Mouse (Mus musculus) frontal cortex, adult 2 months (tissue): ENCODE results near the gene Akap7. TPM values are rescaled to one million over a fixed set of nuclear protein-coding genes. Genes with fewer than 3 reads are reported as not detected.
A peak's percentile ranks its signal among the peaks of the same experiment; 100 is the strongest.

Experiments used
- DNase-seq, 2 experiments: peaks; one replicate each; pipeline ENCODE4 v3.0.0; 2022; ENCODE audit warnings: low spot score in 1 of 2; ENCODE audit errors: extremely low spot score in 1 of 2
- polyA plus RNA-seq: library from polyadenylated mRNA; depleted of rRNA; stranded (reverse); fragments of >200 nt; gene quantifications from 2 replicates; pipeline ENCODE4 v1.2.3, GENCODE M21; 2012; rRNA removed

The Akap7 gene
- polyA plus RNA-seq = 49.6 and 50.9 TPM in 2 replicates

DNA sequence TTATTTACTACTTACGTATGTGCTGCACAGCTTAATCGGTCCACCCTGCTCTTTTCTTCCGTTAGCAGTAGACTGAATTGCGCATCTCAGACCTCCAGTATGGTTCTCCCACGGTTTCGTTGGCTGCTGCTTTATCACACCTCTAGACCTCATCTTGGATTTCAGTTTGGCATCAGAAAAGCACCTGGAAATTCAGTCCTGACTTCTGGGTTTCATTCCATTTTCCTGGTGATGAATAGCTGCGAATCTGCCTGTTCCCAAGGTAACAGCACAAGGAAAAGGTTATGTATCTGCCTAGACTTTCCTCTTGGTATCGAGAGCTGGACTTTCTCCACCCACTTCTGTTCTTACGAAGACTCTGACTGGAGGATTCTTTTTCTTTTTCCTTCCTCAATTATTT lies at the start of gene Akap7:
Gene Akap7 (minus strand): TSS at position 101 of the 400 bp plus-strand sequence.
- no peak for DNase-seq

DNA sequence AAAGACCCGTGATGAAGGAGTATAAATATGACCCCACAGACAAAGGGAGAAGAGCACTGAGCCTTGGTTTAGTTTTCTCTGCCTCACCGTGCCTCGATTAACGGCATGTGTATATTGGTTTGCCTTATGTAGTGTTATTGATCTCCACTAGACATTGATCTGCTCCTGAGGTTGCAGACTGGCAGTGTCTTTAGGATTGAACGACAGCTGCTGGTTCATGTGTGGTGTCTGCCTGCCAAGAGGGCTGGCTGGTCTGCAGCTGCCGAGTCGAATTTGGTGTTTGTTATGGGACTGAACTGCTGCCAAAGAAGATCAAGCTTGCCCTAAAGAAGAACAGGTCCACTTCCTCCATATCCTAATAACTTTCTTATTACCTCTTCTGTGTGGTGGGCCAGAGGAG lies 46.7 kb upstream of the Akap7 start:
- no peak for DNase-seq

DNA sequence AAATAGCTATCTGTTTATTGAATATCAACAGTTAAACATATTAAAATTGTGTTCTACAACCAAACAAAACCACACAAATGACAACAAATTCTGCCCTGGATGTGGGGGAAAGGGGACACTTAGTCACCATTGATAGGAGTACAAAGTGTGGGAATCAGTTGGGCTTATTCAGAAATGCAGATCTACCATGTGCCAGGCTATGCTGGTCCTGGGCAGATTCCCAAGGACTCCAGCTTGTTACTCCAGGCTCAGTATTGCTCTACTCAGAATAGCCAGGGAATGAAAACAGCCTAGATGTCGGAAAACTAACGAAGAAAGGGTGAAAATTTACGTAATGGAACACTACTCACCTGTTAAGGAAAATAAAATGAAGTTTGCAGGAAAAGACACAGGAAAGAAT lies 46.3 kb upstream of the Akap7 start:
- no peak for DNase-seq

DNA sequence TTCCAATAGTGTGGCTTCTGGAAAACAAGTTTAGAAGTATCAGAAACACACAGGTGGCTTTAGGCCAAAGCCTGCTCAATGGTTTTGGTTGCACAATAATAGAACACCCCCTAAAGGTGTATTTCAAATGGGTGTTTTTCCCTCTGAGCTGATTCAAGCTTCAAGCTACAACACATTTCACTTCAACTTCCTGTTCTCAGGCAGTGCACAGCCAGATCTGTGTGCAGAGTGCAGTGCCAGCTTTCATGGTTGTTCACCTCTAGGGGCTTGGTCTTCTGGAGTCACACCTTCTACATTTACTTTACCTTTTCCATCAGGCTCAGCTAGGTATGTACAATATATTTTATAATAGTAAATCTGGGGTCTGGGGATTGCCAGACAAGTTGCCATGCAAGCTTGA lies 35.1 kb upstream of the Akap7 start:
- no peak for DNase-seq

DNA sequence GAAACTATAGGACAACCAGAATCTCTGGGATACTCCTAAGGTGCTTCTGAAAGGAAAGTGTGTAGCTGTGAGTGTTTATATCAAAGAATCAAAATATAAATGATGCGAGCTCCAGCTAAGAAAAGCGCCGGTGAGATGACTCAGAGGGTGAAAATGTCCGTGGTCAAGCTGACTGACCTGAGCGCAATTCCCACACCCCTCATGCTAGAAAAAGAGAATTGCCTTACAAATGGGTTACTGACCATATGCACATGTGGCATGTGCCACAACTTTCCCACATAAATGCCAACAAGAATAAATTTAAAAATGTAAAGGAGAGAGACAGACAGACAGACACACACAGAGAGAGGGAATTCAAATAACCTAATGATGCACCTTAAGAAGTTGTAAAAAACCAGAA lies 33.0 kb upstream of the Akap7 start:
- no peak for DNase-seq

DNA sequence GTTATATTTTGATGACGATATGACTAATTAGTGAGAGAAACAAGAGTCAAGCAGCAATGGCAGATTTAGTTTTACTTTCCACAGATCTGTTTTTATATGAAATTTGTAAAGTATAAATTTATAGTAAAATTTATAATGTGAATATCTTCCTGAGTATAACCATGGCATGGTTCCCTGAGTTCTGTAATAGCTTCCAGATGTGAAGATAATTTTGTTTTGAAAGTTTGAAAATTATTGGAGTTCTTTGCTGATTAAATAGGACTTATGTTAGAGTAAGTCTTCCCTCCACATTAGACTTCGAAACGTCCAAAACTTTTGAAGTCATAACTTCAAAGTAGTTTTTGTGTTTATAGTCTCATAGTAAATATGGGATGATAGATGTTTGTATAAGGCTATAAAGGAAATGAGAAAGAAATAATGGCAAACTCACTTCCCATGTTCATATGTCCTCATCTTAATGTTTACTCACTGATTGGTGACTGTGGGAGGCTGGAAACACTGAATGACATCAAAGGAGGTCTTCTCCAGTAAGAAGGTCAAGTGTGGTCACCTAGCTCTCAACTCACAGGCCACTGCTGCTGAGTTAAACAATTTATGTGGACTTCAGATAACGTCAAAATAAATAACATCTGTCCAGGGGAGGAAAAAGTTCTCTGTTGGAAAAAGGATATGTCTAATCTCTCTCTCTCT lies 25.9 kb upstream of the Akap7 start:
- no peak for DNase-seq

DNA sequence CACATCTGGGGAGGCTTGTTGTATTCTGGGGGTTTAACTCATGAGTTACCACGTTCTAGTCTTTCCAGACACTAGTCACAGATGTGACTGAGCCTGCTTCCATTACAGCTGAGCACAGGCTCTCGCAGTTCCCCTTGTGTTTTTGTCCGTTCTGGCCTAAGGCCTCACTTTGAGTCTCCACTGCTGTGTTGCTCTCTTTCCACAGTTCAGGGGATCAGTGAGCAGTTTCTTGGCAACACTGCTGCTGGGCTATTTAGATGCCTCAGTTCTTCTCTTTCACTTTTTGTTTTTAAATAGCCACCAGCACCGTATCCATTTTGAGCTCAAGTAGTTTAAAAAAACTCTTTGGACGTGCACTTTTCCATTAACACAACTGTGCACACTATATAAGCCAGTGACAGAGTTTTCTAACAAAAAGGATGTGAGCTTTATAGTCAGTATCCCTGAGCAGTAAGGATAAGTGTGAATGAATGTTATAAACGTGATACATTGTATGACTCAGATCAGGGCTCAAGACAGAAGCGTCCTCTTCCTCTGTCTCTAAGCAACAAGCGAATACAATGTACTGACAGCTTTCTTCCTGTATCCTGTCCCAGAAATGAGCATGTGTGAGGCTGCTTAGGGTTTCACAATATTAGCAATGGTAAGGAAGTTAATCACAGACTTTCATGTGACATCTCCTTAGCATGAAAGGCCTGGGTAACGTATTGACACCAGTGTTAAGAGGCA lies 23.8 kb upstream of the Akap7 start:
- DNase-seq = peak in 1 of 2 experiments; percentile 33

DNA sequence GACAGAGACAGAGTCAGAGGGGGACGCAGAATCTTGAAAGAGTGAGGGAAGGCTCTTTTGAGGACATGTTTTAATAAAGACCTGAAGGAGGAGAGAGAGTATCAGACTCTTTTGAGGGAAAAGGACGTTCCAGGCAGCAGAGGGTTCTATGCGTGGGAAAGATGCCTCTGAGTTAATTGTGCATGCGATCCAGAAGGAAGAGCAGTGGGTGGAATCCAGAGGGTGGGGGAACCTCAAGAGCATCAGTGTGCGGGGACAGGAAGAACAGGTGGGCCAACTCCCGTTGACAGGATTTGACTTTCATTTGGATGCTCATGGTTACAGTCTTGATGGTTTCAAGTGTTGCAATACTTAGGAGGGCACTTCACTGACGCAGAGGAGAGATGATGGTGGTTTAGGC lies 22.4 kb upstream of the Akap7 start:
- DNase-seq = peak in 1 of 2 experiments; percentile 17

DNA sequence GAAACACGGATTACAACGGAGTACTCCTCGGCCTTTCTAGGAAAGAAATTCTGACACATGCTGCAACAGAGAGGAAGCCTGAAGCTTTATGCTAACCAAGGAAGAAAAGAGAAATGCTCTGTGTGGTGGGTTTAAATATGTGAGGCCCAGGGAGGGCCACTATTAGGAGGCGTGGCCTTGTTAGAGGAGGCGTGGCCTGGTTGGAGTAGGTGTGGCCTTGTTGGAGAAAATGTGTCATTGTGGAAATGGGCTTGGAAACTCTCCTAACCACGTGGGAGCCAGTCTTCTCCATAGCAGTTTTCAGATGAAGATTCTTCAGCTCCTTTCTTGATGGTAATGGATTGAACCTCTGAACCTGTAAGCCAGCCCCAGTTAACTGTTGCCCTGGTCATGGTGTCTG lies 19.8 kb upstream of the Akap7 start:
- no peak for DNase-seq

DNA sequence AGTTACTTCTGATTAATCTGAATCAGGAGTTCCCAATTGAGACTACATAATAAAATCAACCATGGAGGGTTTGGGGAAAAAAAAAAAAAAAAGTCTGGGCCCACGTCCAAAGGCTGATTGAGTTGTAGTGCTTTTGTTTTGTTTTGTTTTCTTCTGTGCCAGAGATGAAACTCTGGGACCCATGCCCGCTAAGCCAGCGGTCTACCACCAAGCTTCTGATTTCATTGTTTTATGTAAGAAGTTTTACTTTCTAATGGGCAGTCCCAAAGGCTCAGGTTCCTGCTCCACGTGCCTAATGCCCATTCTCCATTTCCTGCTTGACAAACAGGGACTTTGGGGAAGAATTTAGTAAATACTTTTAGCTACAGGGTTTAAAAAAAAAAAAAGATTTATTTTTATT lies 18.0 kb upstream of the Akap7 start:
- DNase-seq = no peak

DNA sequence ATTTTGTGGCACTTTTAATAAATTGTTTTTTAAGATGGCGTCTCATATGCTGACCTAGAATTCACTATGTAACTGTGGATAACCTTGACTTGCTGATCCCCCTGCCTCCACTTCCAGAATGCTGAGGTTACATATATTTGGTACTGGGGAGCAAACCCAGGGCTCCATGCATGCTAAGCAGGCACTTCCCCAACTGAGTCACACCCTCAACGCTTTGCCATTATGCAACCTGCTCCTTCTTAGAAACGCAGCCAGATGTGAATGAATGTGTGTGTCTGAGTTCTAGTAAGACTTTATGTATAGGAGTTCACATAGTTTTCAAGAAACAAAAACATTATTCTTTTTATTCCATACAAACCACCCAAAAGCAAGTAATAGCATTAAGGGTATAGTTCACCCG lies 13.5 kb upstream of the Akap7 start:
- no peak for DNase-seq

DNA sequence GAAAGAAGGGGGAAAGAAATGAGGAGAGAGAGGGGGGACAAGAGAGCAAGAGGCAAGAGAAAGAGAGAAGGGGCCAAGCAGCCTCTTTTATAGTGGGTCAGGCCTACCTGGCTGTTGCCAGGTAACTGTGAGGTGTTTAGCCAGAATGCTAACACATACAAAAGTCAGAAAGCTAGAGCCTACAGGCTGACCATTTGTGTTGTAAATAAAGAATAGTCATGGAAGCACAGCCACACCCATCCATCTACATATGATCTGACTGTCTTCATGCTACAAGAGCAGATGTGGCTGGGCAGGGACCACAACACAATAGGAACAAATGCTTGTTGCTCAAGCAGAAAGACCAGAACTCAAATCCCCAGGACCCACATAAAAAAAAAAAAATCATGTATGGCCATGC lies 11.9 kb upstream of the Akap7 start:
- DNase-seq = no peak

DNA sequence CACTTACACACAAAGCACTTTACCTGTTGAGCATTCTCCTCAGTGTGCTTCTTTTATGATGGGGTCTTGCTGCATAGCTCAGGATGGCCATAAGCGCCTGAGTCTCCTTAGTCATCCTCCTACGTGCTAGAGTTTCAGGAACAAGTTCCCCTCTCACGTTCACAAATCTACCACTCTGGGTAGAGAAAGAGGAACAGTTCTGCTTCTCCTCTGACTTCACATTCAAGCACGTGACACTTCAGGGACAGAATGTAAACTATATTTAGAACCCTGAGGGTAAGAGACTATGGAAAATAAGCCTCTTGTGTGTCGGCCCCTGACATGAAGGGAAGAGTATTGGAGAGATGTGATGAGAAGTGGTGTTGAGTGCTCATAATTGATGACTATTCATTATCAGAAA lies 10.7 kb upstream of the Akap7 start:
- no peak for DNase-seq

DNA sequence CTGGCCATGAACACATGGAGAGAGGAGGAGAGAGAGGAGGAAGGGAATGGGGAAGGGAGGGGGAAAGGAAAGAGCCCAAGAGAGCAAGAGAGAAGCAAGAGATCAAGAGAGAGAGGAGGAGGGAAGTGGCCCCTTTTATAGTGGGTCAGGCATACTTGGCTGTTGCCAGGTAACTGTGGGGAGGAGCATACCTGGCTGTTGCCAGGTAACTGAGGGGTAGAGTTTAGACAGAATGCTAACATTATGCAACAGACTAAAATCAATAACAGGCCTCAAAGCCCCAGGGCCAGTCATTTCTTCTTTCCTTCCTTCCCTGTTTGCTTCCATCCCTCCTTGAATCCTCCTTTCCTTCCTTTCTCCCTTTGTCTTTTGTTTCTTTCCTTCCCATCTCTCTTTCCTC lies 10.0 kb upstream of the Akap7 start:
- no peak for DNase-seq

DNA sequence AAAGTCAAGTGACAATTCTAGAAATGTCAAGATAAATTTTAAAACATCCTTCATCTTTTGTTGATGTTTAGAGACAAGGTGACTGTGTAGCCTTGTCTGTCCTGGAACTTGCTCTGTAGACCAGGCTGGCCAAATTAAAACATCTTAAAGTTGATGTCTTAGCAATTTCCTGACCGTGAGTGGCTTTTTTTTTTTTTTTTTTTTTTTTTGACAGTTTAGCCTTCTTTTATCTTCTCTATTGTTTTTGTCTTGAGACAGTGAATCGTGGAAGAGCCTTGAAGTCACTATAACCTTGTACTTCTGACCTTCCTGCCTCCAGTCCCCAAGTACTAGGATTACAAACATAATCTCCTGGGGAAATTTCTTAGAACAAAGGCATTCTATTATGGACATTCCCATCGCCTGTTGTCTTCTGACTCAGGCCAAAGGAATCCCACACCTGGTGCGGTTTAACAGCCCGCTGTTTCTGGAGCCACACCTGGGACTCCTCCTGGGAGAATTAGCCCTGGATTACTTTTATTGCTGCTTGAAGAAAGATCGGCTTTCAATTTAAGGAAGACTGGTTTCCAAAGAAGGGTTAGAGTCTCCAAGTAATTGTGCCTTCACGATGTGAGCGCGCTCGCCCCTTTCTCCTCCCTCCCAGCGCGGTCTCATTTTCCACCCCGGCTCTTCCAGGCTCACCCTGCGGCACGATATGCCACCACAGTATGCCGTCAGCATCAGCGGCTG lies 6.3 kb upstream of the Akap7 start:
- no peak for DNase-seq

DNA sequence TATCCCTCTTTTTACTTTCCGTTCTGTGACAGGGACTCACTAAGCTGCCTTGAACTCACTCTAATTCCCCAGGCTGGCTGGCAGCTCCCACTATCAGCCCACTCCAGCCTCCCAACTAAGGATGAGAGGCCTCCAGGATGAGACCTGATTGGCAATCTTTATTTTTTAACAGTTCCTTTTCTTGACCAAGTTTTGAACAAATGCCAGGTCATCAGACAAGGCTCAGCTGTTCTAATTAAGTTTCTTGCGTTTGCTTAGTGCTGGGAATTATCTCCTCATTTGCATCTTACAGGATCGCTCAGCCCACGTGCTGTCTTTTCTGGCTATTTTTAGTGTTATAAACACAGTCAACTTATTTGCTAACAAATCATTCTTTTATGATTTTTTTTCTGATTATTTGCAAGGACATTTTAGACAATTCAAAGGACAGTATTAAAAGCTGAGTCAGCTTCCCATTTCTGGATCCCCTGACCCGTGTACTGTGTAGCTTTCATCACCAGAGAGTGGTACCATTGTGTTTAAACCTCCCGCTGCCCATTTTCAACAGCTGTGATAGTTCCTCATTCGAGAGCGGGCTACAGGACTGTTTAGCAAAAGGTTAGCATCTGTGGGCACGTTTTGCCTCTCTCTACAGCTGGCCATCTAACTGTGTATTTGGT lies 4.0 kb upstream of the Akap7 start:
- peak in 1 of 2 experiments; percentile 25 for DNase-seq

DNA sequence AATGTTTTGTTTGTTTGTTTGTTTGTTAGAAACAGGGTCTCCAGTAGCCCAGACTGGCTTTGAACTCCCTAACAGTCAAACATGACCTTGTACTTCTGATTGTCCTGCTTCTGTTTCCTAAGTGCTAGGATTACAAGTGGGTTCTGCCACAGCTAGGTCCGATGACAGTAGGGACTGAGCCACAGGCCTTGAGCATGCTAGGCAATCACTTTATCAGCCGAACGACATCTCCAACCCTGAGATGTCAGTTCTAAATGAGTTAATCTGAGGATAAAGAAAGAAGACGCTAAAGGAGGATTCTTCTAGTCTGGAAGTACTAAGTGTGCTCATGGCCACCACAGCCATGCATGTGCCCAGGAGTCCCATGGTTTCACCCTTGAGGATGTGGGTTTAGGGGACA lies 3.1 kb upstream of the Akap7 start:
- no peak for DNase-seq

DNA sequence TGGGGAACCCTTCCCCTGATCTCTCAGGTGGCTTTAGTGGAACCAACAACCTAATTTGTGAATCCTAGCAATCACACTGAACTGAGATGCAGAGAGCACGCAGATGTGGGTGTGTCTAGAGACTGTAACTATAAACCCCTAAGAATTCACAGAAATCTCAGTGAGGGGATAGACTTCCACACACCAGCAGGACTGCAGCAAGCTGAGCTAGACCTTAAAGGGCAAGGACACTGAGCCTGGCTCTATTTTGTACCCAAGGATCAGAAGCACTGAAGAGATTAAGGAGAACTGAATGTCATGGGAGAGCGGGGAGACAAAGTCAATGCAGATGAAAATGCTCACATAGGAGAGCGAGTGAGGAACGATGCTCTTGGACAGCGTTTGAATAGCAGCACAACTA lies 2.3 kb upstream of the Akap7 start:
- no peak for DNase-seq

DNA sequence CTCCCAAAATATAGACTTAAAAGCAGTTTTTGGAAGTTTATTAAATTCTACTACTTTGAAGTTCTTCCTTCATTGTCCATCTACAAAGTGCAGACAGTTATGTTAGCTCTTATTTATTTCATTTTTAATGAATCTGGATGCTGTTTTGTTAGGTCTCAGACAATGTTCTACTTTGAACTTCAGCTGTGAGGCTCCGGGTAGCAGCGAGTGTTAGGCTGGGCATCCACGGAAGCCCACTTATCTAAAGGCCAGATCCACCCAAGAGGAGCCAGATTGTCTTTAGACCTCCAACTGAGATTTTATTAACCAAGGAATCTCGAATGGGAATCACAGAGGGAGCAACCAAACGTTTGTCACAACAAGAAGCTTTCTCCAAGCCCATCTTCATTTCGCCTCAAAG lies 2.5 kb downstream of the Akap7 start:
- no peak for DNase-seq

DNA sequence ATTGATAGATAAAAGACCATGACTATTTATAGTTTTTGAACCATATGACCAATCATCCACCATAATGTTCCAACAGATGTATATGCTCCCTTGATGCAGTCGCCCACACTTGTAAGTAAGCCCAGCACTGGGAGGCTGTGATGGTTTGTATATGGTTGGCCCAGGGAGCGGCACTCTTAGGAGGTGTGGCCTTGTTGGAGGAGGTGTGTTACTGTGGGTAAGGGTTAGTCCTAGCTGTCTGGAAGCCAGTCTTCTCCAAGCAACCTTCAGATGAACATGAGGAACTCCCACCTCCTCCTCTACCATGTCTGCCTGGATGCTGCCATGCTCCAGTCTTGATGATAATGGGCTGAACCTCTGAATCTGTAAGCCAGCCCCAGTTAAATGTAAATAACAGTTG lies 3.1 kb downstream of the Akap7 start:
- DNase-seq = no peak

DNA sequence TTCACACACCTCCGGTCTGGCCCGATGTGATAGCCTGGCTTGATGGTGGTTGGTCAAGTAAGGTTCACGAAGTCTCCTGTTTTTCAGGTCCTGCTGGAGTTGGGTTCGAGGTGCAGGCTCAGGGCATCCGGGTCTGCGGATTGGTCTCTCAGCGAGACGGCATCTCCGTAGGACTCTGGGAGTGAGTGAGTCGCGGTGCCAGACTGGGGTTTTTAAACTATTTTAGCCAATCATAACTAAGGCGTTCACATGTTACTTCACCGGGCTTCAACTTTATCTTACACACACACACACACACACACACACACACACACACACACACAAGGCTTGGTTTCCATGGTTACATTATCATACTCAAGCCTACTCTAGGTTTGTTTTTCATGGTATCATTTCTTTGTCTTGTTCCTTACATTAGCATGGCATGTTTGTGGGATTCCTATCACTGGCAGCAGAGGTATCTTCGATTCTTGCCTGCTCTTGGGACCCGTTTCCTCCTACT lies 8.6 kb downstream of the Akap7 start:
- no peak for DNase-seq
